In the genomic region with DNA sequence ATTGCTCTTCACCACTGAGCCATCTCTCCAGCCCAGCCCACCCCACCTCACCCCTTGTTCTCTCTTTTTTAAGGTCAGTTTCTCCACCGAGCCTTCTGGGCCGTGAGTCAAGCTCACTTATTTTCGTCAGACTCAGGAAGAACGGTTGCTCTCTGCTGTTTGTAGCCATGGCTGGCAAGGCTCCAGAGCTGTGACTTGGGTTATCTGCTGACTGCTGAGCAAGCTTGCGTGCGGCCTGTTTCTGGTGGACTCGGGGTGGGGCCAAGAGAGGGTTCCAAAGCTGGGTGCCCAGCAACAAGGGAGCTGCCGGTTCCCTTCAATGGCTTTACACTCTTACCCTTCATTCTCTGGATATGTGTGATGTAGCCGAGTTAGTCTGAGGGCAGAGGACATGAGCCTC, we compare ENCODE assay signal across 11 mouse cellular contexts. TPM values are rescaled to one million over a fixed set of nuclear protein-coding genes. Genes with fewer than 3 reads are reported as not detected.
DNase-seq lines count a peak whose midpoint lies in the region; ATAC-seq lines count a peak whose summit lies in the region.
"Had no signal": no experiment of that assay in that cellular context is flagged by ENCODE, and none has a peak within 500 bp of the region (broad histone marks: within the 10 kb centered on the region; RNA-seq: fewer than 3 reads in every experiment).

No protein-coding gene starts in this region.

- 86% methylated on average over 9 of the region's 9 CpGs for WGBS in forebrain, embryonic 14.5 days
- WGBS in midbrain, embryonic 14.5 days = 82% methylated on average over 9 of the region's 9 CpGs

- no peaks in the 10 kb centered on the region for H3K36me3 ChIP-seq in forebrain, embryonic 14.5 days (ENCODE audit: control insufficient read depth, insufficient read depth, low read length)
- H3K36me3 ChIP-seq in midbrain, embryonic 14.5 days (ENCODE audit: control insufficient read depth, insufficient read depth, low read length) = no peaks in the 10 kb centered on the region
- H3K36me3 ChIP-seq: G1E had no signal

- no peaks in the 10 kb centered on the region for H3K27me3 ChIP-seq in forebrain, embryonic 14.5 days (replicated peaks; ENCODE audit: control insufficient read depth, insufficient read depth, low read length)
- H3K27me3 ChIP-seq in midbrain, embryonic 14.5 days (ENCODE audit: control insufficient read depth, insufficient read depth, low read length) = no peaks in the 10 kb centered on the region
- H3K27me3 ChIP-seq: embryonic facial prominence, embryonic 15.5 days; limb, embryonic 12.5 days had no signal

- intact Hi-C loops in heart, postnatal 36 days (cut with DNase I) = no loop called here

- no peak for ATAC-seq in forebrain, embryonic 14.5 days
- ATAC-seq in midbrain, embryonic 14.5 days (ENCODE audit: low FRiP score, low TSS enrichment) = no peak

- no peaks in the 10 kb centered on the region for H3K9me3 ChIP-seq in forebrain, embryonic 14.5 days (replicated peaks; ENCODE audit: control insufficient read depth, low read length)
- no peaks in the 10 kb centered on the region for H3K9me3 ChIP-seq in midbrain, embryonic 14.5 days (ENCODE audit: control insufficient read depth, low read length)
- H3K9me3 ChIP-seq: embryonic facial prominence, embryonic 15.5 days; limb, embryonic 12.5 days had no signal

- H3K4me1 ChIP-seq in brown adipose tissue, adult 24 weeks (ENCODE audit: control insufficient read depth, insufficient read depth, insufficient read length, low read length) = peaks cover 21% of the 10 kb centered on the region
- peaks cover 16% of the 10 kb centered on the region for H3K4me1 ChIP-seq in forebrain, embryonic 14.5 days (ENCODE audit: control insufficient read depth, insufficient read depth, low read length)
- peaks cover 15% of the 10 kb centered on the region for H3K4me1 ChIP-seq in midbrain, embryonic 14.5 days (ENCODE audit: control insufficient read depth, insufficient read depth, low read length)

- peak; percentile 73 for DNase-seq in layer of hippocampus, adult 11-12 months (ENCODE audit: low spot score)
- DNase-seq in layer of hippocampus, adult 9-10 months (ENCODE audit: low spot score) = no peak
- peak; percentile 78 to 82 for DNase-seq in heart, postnatal 36 days
- DNase-seq in lung, postnatal 36 days = peak; percentile 74
- DNase-seq in forebrain, embryonic 14.5 days (ENCODE audit: low spot score) = no peak
- no peak for DNase-seq in frontal cortex, postnatal 36 days (ENCODE audit: low spot score in 2 of 2)
- DNase-seq in midbrain, embryonic 14.5 days = no peak

- H3K9ac ChIP-seq in forebrain, embryonic 14.5 days (ENCODE audit: low read length) = no peak overlapping the region
- no peak overlapping the region for H3K9ac ChIP-seq in midbrain, embryonic 14.5 days (replicated peaks; ENCODE audit: low read length)
- H3K9ac ChIP-seq: embryonic facial prominence, embryonic 15.5 days; limb, embryonic 12.5 days had no signal

- peak overlapping the region; percentile 49; the same call in 1 of the 2 replicates for H3K27ac ChIP-seq in brown adipose tissue, adult 24 weeks (replicated peaks; ENCODE audit: low read depth, low read length)
- H3K27ac ChIP-seq in forebrain, embryonic 14.5 days (ENCODE audit: low read depth, low read length) = no peak overlapping the region
- H3K27ac ChIP-seq in midbrain, embryonic 14.5 days (replicated peaks; ENCODE audit: low read depth, low read length) = no peak overlapping the region
- H3K27ac ChIP-seq: embryonic facial prominence, embryonic 15.5 days; limb, embryonic 12.5 days had no signal

- no peak overlapping the region for H3K4me2 ChIP-seq in forebrain, embryonic 14.5 days (ENCODE audit: low read length)
- no peak overlapping the region for H3K4me2 ChIP-seq in midbrain, embryonic 14.5 days (ENCODE audit: low read length)
- H3K4me2 ChIP-seq: embryonic facial prominence, embryonic 15.5 days; limb, embryonic 12.5 days had no signal

- no peak overlapping the region for H3K4me3 ChIP-seq in brown adipose tissue, adult 24 weeks (ENCODE audit: insufficient read depth, low read depth, low read length)
- H3K4me3 ChIP-seq in forebrain, embryonic 14.5 days (ENCODE audit: low read depth, low read length) = no peak overlapping the region
- H3K4me3 ChIP-seq in midbrain, embryonic 14.5 days (replicated peaks; ENCODE audit: low read depth, low read length) = no peak overlapping the region
- H3K4me3 ChIP-seq: embryonic facial prominence, embryonic 15.5 days; limb, embryonic 12.5 days had no signal

RNA-seq across cellular contexts. Expression of a gene that starts 15.0 kb away (rescaled TPM):
- 40.8 and 47.5 TPM in 2 replicates for polyA plus RNA-seq in brown adipose tissue, adult 24 weeks (2012; ENCODE audit: insufficient read depth, insufficient read length, missing spikeins)
- total RNA-seq in heart, postnatal 36 days (2021) = 10 to 100 TPM; 37.9 to 42.1 TPM
- 33.2 and 40.1 TPM in 2 replicates for polyA plus RNA-seq in forebrain, embryonic 14.5 days (2014; fragmentation: Nextera tagmentation; extraction: Ambion mirVana)
- polyA plus RNA-seq in midbrain, embryonic 14.5 days (2014; fragmentation: Nextera tagmentation; extraction: Ambion mirVana) = 90.9 and 93.8 TPM in 2 replicates
- polyA plus RNA-seq: G1E had no signal

Comparison
In these comparisons a context has a peak if more than half of its experiments do, and no peak if none do; other contexts are left out.
1. DNase-seq: peak in layer of hippocampus, adult 11-12 months (single experiment), heart, postnatal 36 days (2 of 2) and lung, postnatal 36 days (single experiment); none in layer of hippocampus, adult 9-10 months (single experiment), forebrain, embryonic 14.5 days (single experiment), frontal cortex, postnatal 36 days (0 of 2) and midbrain, embryonic 14.5 days (single experiment).